ENCODE assay signal across 8 mouse cellular contexts in the genomic region with DNA sequence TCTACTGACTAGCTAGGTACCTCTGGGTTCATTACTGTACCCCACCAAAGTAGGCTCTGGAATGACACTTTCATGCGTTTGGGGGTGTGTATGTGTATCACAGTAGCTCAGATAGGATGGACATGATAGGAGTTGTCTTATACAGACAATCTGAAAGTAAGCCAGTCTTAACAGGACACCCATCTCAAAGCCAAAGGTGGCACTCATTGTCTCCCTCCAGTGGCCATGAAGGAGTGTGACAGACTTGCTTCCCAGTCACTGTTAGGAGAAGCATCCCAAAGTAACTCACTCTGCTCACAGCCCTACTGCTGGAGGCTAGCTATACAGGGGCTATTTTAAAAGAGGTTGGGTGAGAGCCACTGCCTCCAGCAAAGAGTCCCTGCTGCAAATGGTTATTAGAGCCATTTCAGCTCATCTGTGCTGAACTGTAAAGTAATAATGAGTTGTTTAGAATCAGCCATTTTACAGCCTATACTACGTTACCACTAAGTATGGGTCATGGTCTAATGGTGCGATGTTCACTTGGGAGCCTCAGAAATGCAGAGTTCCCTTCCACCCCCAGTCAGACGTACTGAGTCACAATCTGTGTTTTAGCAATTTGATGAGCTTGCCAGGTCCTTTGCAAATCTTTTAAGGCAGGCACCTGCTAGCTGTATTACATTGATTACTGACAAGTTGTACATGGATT.
DNase-seq lines count a peak whose midpoint lies in the region; ATAC-seq and TF ChIP-seq lines count a peak whose summit lies in the region.

No protein-coding gene starts in this region.

- no peak overlapping the region for H3K4me2 ChIP-seq in midbrain, embryonic 16.5 days (ENCODE audit: low read length)

- peak; percentile 3 to 15 for DNase-seq in urinary bladder, adult 18-20 months (ENCODE audit: low spot score in 2 of 2)
- DNase-seq in urinary bladder, postnatal 4 days (ENCODE audit: low spot score in 2 of 2), result no peak
- peak; percentile 61 for DNase-seq in induced T-regulatory cell, adult 2 months (ENCODE audit: low read depth)
- peak; percentile 30 for DNase-seq in liver
- peak; percentile 19 to 33 for DNase-seq in urinary bladder, postnatal 36 days (ENCODE audit: low spot score in 2 of 2)

- peaks cover 4% of the 10 kb centered on the region for H3K4me1 ChIP-seq in bone marrow macrophage, adult 2 months (ENCODE audit: control insufficient read depth, insufficient read depth, low read length)
- peaks cover 3% of the 10 kb centered on the region for H3K4me1 ChIP-seq in midbrain, embryonic 16.5 days (ENCODE audit: control insufficient read depth, insufficient read depth, low read length)

- peak; percentile 18; the same call in 1 of the 2 replicates for TF ChIP-seq CTCF in bone marrow macrophage, adult 2 months (IDR thresholded peaks at IDR 0.05; ENCODE audit: low read depth, low read length)

- 0 out of 2 replicates have a peak, but pooled peaks have one; percentile 34 for ATAC-seq in erythroid progenitor cell, adult 5-6 weeks (replicated peaks; ENCODE audit: low FRiP score, poor library complexity, severe bottlenecking)
- ATAC-seq in midbrain, embryonic 16.5 days, result peak; percentile 61

- no peak overlapping the region for H3K4me3 ChIP-seq in bone marrow macrophage, adult 2 months (ENCODE audit: insufficient read depth, low read length)
- H3K4me3 ChIP-seq in midbrain, embryonic 16.5 days (ENCODE audit: low read depth, low read length), result no peak overlapping the region

- no peaks in the 10 kb centered on the region for H3K9me3 ChIP-seq in midbrain, embryonic 16.5 days (replicated peaks; ENCODE audit: control insufficient read depth, low read length, poor library complexity, severe bottlenecking)

- H3K36me3 ChIP-seq in midbrain, embryonic 16.5 days (ENCODE audit: control insufficient read depth, insufficient read depth, low read length), result no peaks in the 10 kb centered on the region

- 83% methylated on average over 4 of the region's 4 CpGs for WGBS in midbrain, embryonic 16.5 days

- no peak for TF ChIP-seq POLR2A in bone marrow macrophage, adult 2 months (IDR thresholded peaks at IDR 0.05; ENCODE audit: borderline replicate concordance, low read depth, low read length)

- H3K9ac ChIP-seq in midbrain, embryonic 16.5 days (ENCODE audit: low read depth, low read length), result no peak overlapping the region

- no peaks in the 10 kb centered on the region for H3K27me3 ChIP-seq in midbrain, embryonic 16.5 days (ENCODE audit: control insufficient read depth, insufficient read depth, low read depth, low read length)

- H3K27ac ChIP-seq in bone marrow macrophage, adult 2 months (ENCODE audit: insufficient read depth, low read depth, low read length), result no peak overlapping the region
- H3K27ac ChIP-seq in midbrain, embryonic 16.5 days (ENCODE audit: low read length), result no peak overlapping the region

Comparison
In these comparisons a context has a peak if more than half of its experiments do, and no peak if none do; other contexts are left out.
1. DNase-seq: peak in urinary bladder, adult 18-20 months (2 of 2), induced T-regulatory cell, adult 2 months (single experiment), liver (single experiment) and urinary bladder, postnatal 36 days (2 of 2); none in urinary bladder, postnatal 4 days (0 of 2).